Mouse (Mus musculus): ENCODE results near the gene Tdg. TPM values are rescaled to one million over a fixed set of nuclear protein-coding genes. Genes with fewer than 3 reads are reported as not detected.

The Tdg gene
- 10 to 100 TPM; 40.3 to 48.6 TPM for total RNA-seq (2023)

GRCm38 (mm10) chr10:82629586-82630255 is at the start of gene Tdg:
Gene Tdg, plus strand, starts transcription at chr10:82629828.

GRCm38 (mm10) chr10:82622671-82623552 is 6.7 kb upstream of the Tdg start, which contains the start of gene 1190007I07Rik:
Gene 1190007I07Rik, minus strand, starts transcription at chr10:82623228.

DNA sequence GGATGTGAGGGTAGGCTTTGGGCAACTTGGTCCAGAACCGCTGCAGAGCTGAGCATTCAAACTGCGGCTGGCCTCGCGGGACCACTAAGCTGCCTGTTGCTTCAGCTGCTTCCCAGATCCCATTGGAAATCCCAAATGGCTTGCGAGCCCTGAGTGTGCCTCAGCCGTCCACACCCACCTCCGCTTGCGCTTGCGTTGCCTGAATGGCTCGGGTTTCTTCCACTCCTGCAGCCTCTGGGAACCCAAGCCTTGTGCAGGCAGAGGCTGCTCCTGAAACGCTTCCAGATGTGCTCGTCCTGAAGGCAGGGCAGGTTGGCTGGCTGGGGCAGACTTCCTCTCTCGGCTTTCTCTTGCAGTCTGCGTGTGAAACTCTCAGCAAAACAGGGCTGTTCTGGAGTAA is 60.9 kb downstream of the Tdg start, which contains the start of gene Glt8d2:
Gene Glt8d2, minus strand, starts transcription at position 157 of the 400 bp plus-strand sequence.

GRCm38 (mm10) chr10:82695956-82696355 is 66.3 kb downstream of the Tdg start, which contains the start of gene Hcfc2:
Gene Hcfc2, plus strand, starts transcription at chr10:82696160.

Other genes starting within 250 kb of the Tdg start
- gene Gm1553, start 137.2 kb upstream of the Tdg start, total RNA-seq (2023): not detected
- 1 to 10 TPM; 6.5 to 7.3 TPM for gene 1190007I07Rik, start 6.6 kb upstream of the Tdg start, total RNA-seq (2023)
- gene Glt8d2, start 60.8 kb downstream of the Tdg start, total RNA-seq (2023): 1 to 10 TPM; 1.9 to 2.5 TPM
- 10 to 100 TPM; 27.7 to 27.9 TPM for gene Hcfc2, start 66.3 kb downstream of the Tdg start, total RNA-seq (2023)
- 10 to 100 TPM; 27.2 to 31.3 TPM for gene Nfyb, start 134.3 kb downstream of the Tdg start, total RNA-seq (2023)
- gene Txnrd1, start 204.1 kb downstream of the Tdg start, total RNA-seq (2023): 10 to 100 TPM; 45.7 to 54.0 TPM
- gene Eid3, start 236.8 kb downstream of the Tdg start, total RNA-seq (2023): 10 to 100 TPM in 1 of 2 experiments, 1 to 10 TPM in 1; 8.5 to 11.5 TPM

All from neutrophil, adult 59 days (primary cell).